Comparison of ENCODE assay signal across 10 mouse cellular contexts in genomic region chrX:73312522-73312921, GRCm38 (mm10). TPM values are rescaled to one million over a fixed set of nuclear protein-coding genes. Genes with fewer than 3 reads are reported as not detected.
DNase-seq lines count a peak whose midpoint lies in the region; ATAC-seq lines count a peak whose summit lies in the region.
"Had no signal": no experiment of that assay in that cellular context is flagged by ENCODE, and none has a peak within 500 bp of the region (broad histone marks: within the 10 kb centered on the region; RNA-seq: fewer than 3 reads in every experiment).

No protein-coding gene starts in this region.

- intact Hi-C loops in left cerebral cortex, postnatal 4 days (cut with DNase I) = loop anchor here (10.0 kb wide), 1 partner anchor 102 kb away; the partner anchor contains the start of gene Zfp92

- peak; percentile 12 to 56 for DNase-seq in heart, adult 18-20 months
- peak; percentile 72 for DNase-seq in 3T3-L1 (ENCODE audit: low read depth, low spot score)
- peak; percentile 4 for DNase-seq in Muller cell, postnatal 12 days (ENCODE audit: inconsistent ontology term)
- peak; percentile 48 for DNase-seq in embryo, embryonic 10 days (ENCODE audit: low spot score)
- peak; percentile 16 for DNase-seq in left cerebral cortex, postnatal 4 days
- DNase-seq in skeletal muscle tissue, adult 2 months (ENCODE audit: low read depth, low spot score) = peak; percentile 1
- no peak for DNase-seq in frontal cortex, postnatal 10 days (ENCODE audit: low spot score in 2 of 2)

- no peaks in the 10 kb centered on the region for H3K9me3 ChIP-seq in heart, embryonic 12.5 days (replicated peaks)
- H3K9me3 ChIP-seq: neural tube, embryonic 13.5 days had no signal

- H3K9ac ChIP-seq in heart, embryonic 12.5 days = no peak overlapping the region
- H3K9ac ChIP-seq: neural tube, embryonic 13.5 days had no signal

- no peak overlapping the region for H3K27ac ChIP-seq in heart, embryonic 12.5 days (ENCODE audit: poor library complexity, severe bottlenecking)
- H3K27ac ChIP-seq: neural tube, embryonic 13.5 days had no signal

- 24% methylated on average over 3 of the region's 3 CpGs for WGBS in heart, embryonic 12.5 days

- no peak for ATAC-seq in heart, embryonic 12.5 days (ENCODE audit: insufficient number of reproducible peaks, low FRiP score)

- no peaks in the 10 kb centered on the region for H3K4me1 ChIP-seq in heart, embryonic 12.5 days (replicated peaks)
- H3K4me1 ChIP-seq: neural tube, embryonic 13.5 days had no signal

- no peak overlapping the region for H3K4me2 ChIP-seq in heart, embryonic 12.5 days
- H3K4me2 ChIP-seq: neural tube, embryonic 13.5 days had no signal

- H3K4me3 ChIP-seq in heart, embryonic 12.5 days = no peak overlapping the region
- H3K4me3 ChIP-seq: neural tube, embryonic 13.5 days had no signal

- H3K36me3 ChIP-seq in heart, embryonic 12.5 days = no peaks in the 10 kb centered on the region
- H3K36me3 ChIP-seq: neural tube, embryonic 13.5 days had no signal

- H3K27me3 ChIP-seq in heart, embryonic 12.5 days (replicated peaks) = no peaks in the 10 kb centered on the region; the same call in 1 of the 2 replicates
- H3K27me3 ChIP-seq: neural tube, embryonic 13.5 days had no signal

RNA-seq across cellular contexts. Expression of gene Xlr5a, which starts 19.7 kb away (rescaled TPM):
- total RNA-seq in heart, adult 18-20 months (2021) = not detected
- polyA plus RNA-seq in heart, embryonic 12.5 days (2016; fragmentation: Nextera tagmentation; extraction: Ambion mirVana) = not detected in 2 replicates
- not detected for total RNA-seq in left cerebral cortex, postnatal 4 days (2021)
- total RNA-seq: layer of hippocampus, adult 18-20 months had no signal
- polyA plus RNA-seq: neural tube, embryonic 13.5 days had no signal

RNA-seq across cellular contexts. Expression of gene Xlr5c, which starts 19.7 kb away (rescaled TPM):
- not detected for total RNA-seq in heart, adult 18-20 months (2021)
- not detected in 2 replicates for polyA plus RNA-seq in heart, embryonic 12.5 days (2016; fragmentation: Nextera tagmentation; extraction: Ambion mirVana)
- not detected for total RNA-seq in left cerebral cortex, postnatal 4 days (2021)
- total RNA-seq: layer of hippocampus, adult 18-20 months had no signal
- polyA plus RNA-seq: neural tube, embryonic 13.5 days had no signal

RNA-seq across cellular contexts. Expression of gene Gm45015, which starts 24.1 kb away (rescaled TPM):
- not detected for total RNA-seq in heart, adult 18-20 months (2021)
- not detected in 2 replicates for polyA plus RNA-seq in heart, embryonic 12.5 days (2016; fragmentation: Nextera tagmentation; extraction: Ambion mirVana)
- not detected for total RNA-seq in left cerebral cortex, postnatal 4 days (2021)
- total RNA-seq: layer of hippocampus, adult 18-20 months had no signal
- polyA plus RNA-seq: neural tube, embryonic 13.5 days had no signal

RNA-seq across cellular contexts. Expression of gene Zfp275, which starts 29.9 kb away (rescaled TPM):
- total RNA-seq in heart, adult 18-20 months (2021) = 1 to 10 TPM; 5.6 to 6.6 TPM
- 14.3 and 17.5 TPM in 2 replicates for polyA plus RNA-seq in heart, embryonic 12.5 days (2016; fragmentation: Nextera tagmentation; extraction: Ambion mirVana)
- total RNA-seq in left cerebral cortex, postnatal 4 days (2021) = 10 to 100 TPM; 20.3 to 20.7 TPM

RNA-seq across cellular contexts. Expression of gene Xlr3c, which starts 47.3 kb away (rescaled TPM):
- not detected for total RNA-seq in heart, adult 18-20 months (2021)
- not detected in 2 replicates for polyA plus RNA-seq in heart, embryonic 12.5 days (2016; fragmentation: Nextera tagmentation; extraction: Ambion mirVana)
- not detected for total RNA-seq in left cerebral cortex, postnatal 4 days (2021)
- total RNA-seq: layer of hippocampus, adult 18-20 months had no signal

Comparison
In these comparisons a context has a peak if more than half of its experiments do, and no peak if none do; other contexts are left out.
1. DNase-seq: peak in heart, adult 18-20 months (2 of 2), 3T3-L1 (single experiment), Muller cell, postnatal 12 days (single experiment), embryo, embryonic 10 days (single experiment), left cerebral cortex, postnatal 4 days (single experiment) and skeletal muscle tissue, adult 2 months (single experiment); none in frontal cortex, postnatal 10 days (0 of 2).